Mouse (Mus musculus) forebrain, embryonic 11.5 days (tissue): Measurements from ENCODE around the gene 2410004P03Rik. TPM values are rescaled to one million over a fixed set of nuclear protein-coding genes. Genes with fewer than 3 reads are reported as not detected.

ENCODE experiments used
- ATAC-seq: fragments of 200-750 bp; cut with Nextera tagmentation; replicated peaks from 2 replicates; pipeline ENCODE4 v1.8.0; 2017; ENCODE audit warnings: moderate TSS enrichment; ENCODE audit not compliant: low FRiP score
- DNase-seq: peaks from one replicate; pipeline ENCODE4 v3.0.0-alpha.2; 2017; ENCODE audit warnings: low spot score
- H3K27ac ChIP-seq: fragments of 300-500 bp; sonication (generic); 2 replicates; pipeline ENCODE4 v1.5.1; 2014; ENCODE audit warnings: low read depth, low read length
- H3K27me3 ChIP-seq: fragments of 300-500 bp; sonication (generic); 2 replicates; pipeline ENCODE4 v1.6.1; 2014; ENCODE audit warnings: mild to moderate bottlenecking, low read length, mixed read lengths; ENCODE audit not compliant: control insufficient read depth, insufficient read depth
- H3K36me3 ChIP-seq: fragments of 300-500 bp; sonication (generic); 2 replicates; pipeline ENCODE4 v1.6.1; 2014; ENCODE audit warnings: mild to moderate bottlenecking, low read length, moderate library complexity, mixed read lengths; ENCODE audit not compliant: control insufficient read depth, insufficient read depth
- H3K4me1 ChIP-seq: fragments of 300-500 bp; sonication (generic); replicated peaks from 2 replicates; pipeline ENCODE4 v1.6.1; 2014; ENCODE audit warnings: low read length, mixed read lengths; ENCODE audit not compliant: control insufficient read depth, insufficient read depth
- H3K4me2 ChIP-seq: fragments of 300-500 bp; sonication (generic); 2 replicates; pipeline ENCODE4 v1.6.1; 2014; ENCODE audit warnings: low read depth, mild to moderate bottlenecking, low read length, moderate library complexity, mixed read lengths; ENCODE audit not compliant: severe bottlenecking
- H3K4me3 ChIP-seq: fragments of 300-500 bp; sonication (generic); 2 replicates; pipeline ENCODE4 v1.5.1; 2014; ENCODE audit warnings: low read depth, low read length
- H3K9ac ChIP-seq: fragments of 300-500 bp; sonication (generic); 2 replicates; pipeline ENCODE4 v1.6.1; 2014; ENCODE audit warnings: low read length
- H3K9me3 ChIP-seq: fragments of 300-500 bp; sonication (generic); 2 replicates; pipeline ENCODE4 v1.6.1; 2016; ENCODE audit warnings: low read length, mixed read lengths; ENCODE audit not compliant: control insufficient read depth
- WGBS: fragments of 180-500 bp; shearing (Covaris S2); extraction: QIAGEN DNeasy Blood & Tissue Kit; methylation state at CpG from one replicate; pipeline ENCODE4 v1.1.7; 2014; 5-methylcytosine and 5-hydroxymethylcytosine counted together
- polyA plus RNA-seq: library from polyadenylated mRNA; unstranded; fragments of >200 nt; fragmentation: Nextera tagmentation; extraction: Ambion mirVana; gene quantifications from 2 replicates; pipeline ENCODE4 v1.2.1, GENCODE M21; 2014

2410004P03Rik gene
- polyA plus RNA-seq, result 0.32 and 0.47 TPM in 2 replicates

- Histone ChIP-seq H3K36me3 (no peaks in the 10 kb centered on the region), H3K27ac (no peak within 1 kb of the TSS), H3K27me3 (no peaks in the 10 kb centered on the region), H3K4me2 (peak within 1 kb of the TSS; percentile 61), H3K9ac (peak within 1 kb of the TSS; percentile 52), H3K4me1 (no peaks in the 10 kb centered on the region), H3K9me3 (no peaks in the 10 kb centered on the region; the same call in 1 of the 2 replicates), H3K4me3 (peak within 1 kb of the TSS; percentile 29)
- DNase-seq, result peak; percentile 92
- 5% methylated on average over 29 of the region's 29 CpGs for WGBS
- peak; percentile 69 for ATAC-seq
Measured at GRCm38 (mm10) chr12:17011100-17011870, at the start of gene 2410004P03Rik. Gene 2410004P03Rik (minus strand): TSS chr12:17011727.

DNA sequence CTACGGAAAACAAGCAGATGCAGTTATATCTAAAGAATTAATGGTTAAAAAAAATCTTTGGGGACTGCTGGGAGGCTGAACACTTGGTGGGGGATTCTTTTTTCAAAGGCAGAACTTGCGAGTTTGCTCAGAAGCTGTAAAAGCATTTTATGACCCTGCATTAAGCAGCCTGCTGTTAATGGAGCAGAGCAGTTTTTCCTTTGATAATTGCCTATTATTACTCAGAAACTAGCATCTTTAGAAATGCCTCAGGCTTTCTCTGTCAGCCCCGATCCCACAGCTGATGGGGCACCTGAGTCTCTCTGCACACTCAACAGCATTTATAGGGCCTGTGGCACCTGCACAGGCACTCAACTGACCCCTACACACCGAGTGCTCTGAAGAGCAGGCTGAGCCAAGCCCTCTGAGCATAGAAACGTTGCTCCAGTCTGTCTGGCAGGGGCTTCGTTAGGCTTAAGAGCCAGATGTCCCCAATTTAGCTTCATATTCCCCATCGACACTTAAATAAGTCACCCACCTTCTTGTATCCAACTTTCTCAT is 49.7 kb upstream of the 2410004P03Rik start:
- no peaks in the 10 kb centered on the region for H3K36me3 ChIP-seq
- no peak for DNase-seq
- WGBS, result 52% methylated on average over 7 of the region's 7 CpGs
- ATAC-seq, result no peak
- no peaks in the 10 kb centered on the region; the same call in 1 of the 2 replicates for H3K4me1 ChIP-seq
- H3K9me3 ChIP-seq, result no peaks in the 10 kb centered on the region
- H3K4me2 ChIP-seq, result no peak overlapping the region
- no peak overlapping the region for H3K9ac ChIP-seq
- H3K27me3 ChIP-seq, result no peaks in the 10 kb centered on the region
- H3K4me3 ChIP-seq, result no peak overlapping the region
- no peak overlapping the region for H3K27ac ChIP-seq

- DNase-seq (no peak), ATAC-seq (no peak)
- Histone ChIP-seq H3K4me3 (no peak overlapping the region), H3K27me3 (no peaks in the 10 kb centered on the region), H3K4me2 (no peak overlapping the region), H3K4me1 (no peaks in the 10 kb centered on the region; the same call in 1 of the 2 replicates), H3K27ac (no peak overlapping the region), H3K9me3 (no peaks in the 10 kb centered on the region), H3K9ac (no peak overlapping the region), H3K36me3 (no peaks in the 10 kb centered on the region)
- WGBS, result 79% methylated on average over 10 of the region's 10 CpGs
Measured at GRCm38 (mm10) chr12:17058490-17058889, 47.0 kb upstream of the 2410004P03Rik start.

DNA sequence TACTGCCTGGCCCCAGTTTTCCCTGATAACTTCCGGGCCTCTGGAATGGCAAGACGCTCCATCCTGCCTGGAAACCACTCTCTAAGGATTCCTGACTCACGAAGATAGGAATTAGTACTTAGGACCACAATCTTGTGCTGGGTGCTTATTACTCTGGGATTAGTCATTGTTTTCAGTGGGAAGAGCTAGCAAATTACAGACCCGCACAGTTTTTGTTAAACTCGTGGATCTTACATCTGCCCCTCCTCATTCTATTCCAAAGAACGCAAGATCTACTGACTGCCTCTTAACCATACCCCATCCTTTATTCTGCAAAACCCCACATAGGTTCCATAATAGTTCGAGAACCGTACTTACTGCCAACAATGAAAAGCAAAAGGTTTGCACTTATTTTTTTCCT is 45.6 kb upstream of the 2410004P03Rik start:
- DNase-seq (no peak), ATAC-seq (no peak)
- Histone ChIP-seq H3K4me1 (no peaks in the 10 kb centered on the region; the same call in 1 of the 2 replicates), H3K4me2 (no peak overlapping the region), H3K9ac (no peak overlapping the region), H3K36me3 (no peaks in the 10 kb centered on the region), H3K9me3 (no peaks in the 10 kb centered on the region), H3K27me3 (no peaks in the 10 kb centered on the region), H3K27ac (no peak overlapping the region), H3K4me3 (no peak overlapping the region)
- WGBS, result 70% methylated on average over 8 of the region's 8 CpGs

DNA sequence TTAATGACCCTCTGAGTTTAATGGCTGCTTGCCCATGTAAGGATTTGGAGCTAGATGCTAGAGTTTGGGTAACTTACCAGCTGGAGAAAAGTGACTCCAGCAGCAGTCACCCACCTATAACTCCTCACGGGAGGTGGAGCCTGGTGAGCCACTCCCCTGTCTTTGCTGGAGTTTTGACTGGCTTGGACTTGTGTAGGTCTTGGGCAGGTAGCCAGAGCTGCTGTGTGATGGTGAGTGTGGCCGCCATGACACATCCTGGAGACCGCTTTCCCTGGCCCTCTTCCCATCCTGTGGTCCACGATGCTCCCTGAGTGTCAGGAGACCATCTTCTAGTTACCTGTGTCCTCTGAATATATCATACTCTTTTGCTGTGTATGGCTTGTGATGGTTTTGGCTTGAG is 44.2 kb upstream of the 2410004P03Rik start:
- no peak overlapping the region for H3K9ac ChIP-seq
- DNase-seq (no peak), ATAC-seq (no peak)
- H3K4me3 ChIP-seq, result no peak overlapping the region
- H3K36me3 ChIP-seq, result no peaks in the 10 kb centered on the region
- no peak overlapping the region for H3K4me2 ChIP-seq
- 89% methylated on average over 4 of the region's 4 CpGs for WGBS
- no peaks in the 10 kb centered on the region for H3K9me3 ChIP-seq
- no peaks in the 10 kb centered on the region for H3K4me1 ChIP-seq
- H3K27me3 ChIP-seq, result no peaks in the 10 kb centered on the region
- no peak overlapping the region for H3K27ac ChIP-seq

GRCm38 (mm10) chr12:17054691-17055090 is 43.2 kb upstream of the 2410004P03Rik start:
- Histone ChIP-seq H3K4me2 (no peak overlapping the region), H3K4me1 (no peaks in the 10 kb centered on the region)
- WGBS, result 50% methylated on average over 4 of the region's 4 CpGs

GRCm38 (mm10) chr12:17052673-17053072 is 41.1 kb upstream of the 2410004P03Rik start:
- H3K9ac ChIP-seq, result no peak overlapping the region
- H3K4me1 ChIP-seq, result no peaks in the 10 kb centered on the region
- WGBS, result 85% methylated on average over 2 of the region's 2 CpGs
- no peak overlapping the region for H3K4me3 ChIP-seq
- H3K36me3 ChIP-seq, result no peaks in the 10 kb centered on the region
- ATAC-seq, result no peak
- no peak overlapping the region for H3K4me2 ChIP-seq
- no peaks in the 10 kb centered on the region for H3K27me3 ChIP-seq
- H3K27ac ChIP-seq, result no peak overlapping the region
- no peaks in the 10 kb centered on the region for H3K9me3 ChIP-seq
- DNase-seq, result no peak

More at GRCm38 (mm10) chr12:17054691-17055090, 43.2 kb upstream of the 2410004P03Rik start:
- H3K4me3 ChIP-seq, result no peak overlapping the region
- no peak overlapping the region for H3K27ac ChIP-seq
- ATAC-seq (no peak), DNase-seq (no peak)
- no peaks in the 10 kb centered on the region for H3K9me3 ChIP-seq
- no peak overlapping the region for H3K9ac ChIP-seq
- H3K36me3 ChIP-seq, result no peaks in the 10 kb centered on the region
- no peaks in the 10 kb centered on the region for H3K27me3 ChIP-seq

GRCm38 (mm10) chr12:17051057-17051456 is 39.5 kb upstream of the 2410004P03Rik start:
- no peaks in the 10 kb centered on the region for H3K9me3 ChIP-seq
- no peak overlapping the region for H3K9ac ChIP-seq
- DNase-seq (no peak), ATAC-seq (0 out of 2 replicates have a peak, but pooled peaks have one; percentile 15)
- H3K27ac ChIP-seq, result no peak overlapping the region
- H3K36me3 ChIP-seq, result no peaks in the 10 kb centered on the region
- no peak overlapping the region for H3K4me3 ChIP-seq
- no peak overlapping the region for H3K4me2 ChIP-seq
- 63% methylated on average over 4 of the region's 4 CpGs for WGBS
- no peaks in the 10 kb centered on the region for H3K4me1 ChIP-seq
- no peaks in the 10 kb centered on the region for H3K27me3 ChIP-seq
